Mouse (Mus musculus): ENCODE measurements around the gene Cenpb. TPM values are rescaled to one million over a fixed set of nuclear protein-coding genes. Genes with fewer than 3 reads are reported as not detected.

Cenpb gene
- polyA plus RNA-seq, 1 experiment from 2014 or later = 18.3 TPM

GRCm38 (mm10) chr2:131190344-131191004 is 10.6 kb upstream of the Cenpb start:
- Histone ChIP-seq H3K4me3 (0 out of 2 replicates have a peak overlapping the region, but pooled peaks have one; percentile 3), H3K4me1 (peaks cover 46% of the 10 kb centered on the region), H3K4me2 (replicated peaks) (peak overlapping the region; percentile 29; the same call in 1 of the 2 replicates), H3K9me3 (replicated peaks) (no peaks in the 10 kb centered on the region), H3K36me3 (peaks cover 35% of the 10 kb centered on the region), H3K9ac (no peak overlapping the region), H3K27me3 (peaks cover 3% of the 10 kb centered on the region; the same call in 1 of the 2 replicates), H3K27ac (peak overlapping the region; percentile 87)
- ATAC-seq (ENCODE audit: low FRiP score) = peak; percentile 71
- WGBS = 16% methylated on average over 10 of the region's 10 CpGs

- no peak overlapping the region for H3K4me3 ChIP-seq
- 44% methylated on average over 5 of the region's 5 CpGs for WGBS
Measured at GRCm38 (mm10) chr2:131189521-131190309, 9.8 kb upstream of the Cenpb start.

GRCm38 (mm10) chr2:131188311-131188710 is 8.4 kb upstream of the Cenpb start:
- WGBS = 94% methylated on average over 5 of the region's 5 CpGs
- peak overlapping the region; percentile 67; the same call in 1 of the 2 replicates for H3K4me3 ChIP-seq
- H3K36me3 ChIP-seq = peaks cover 13% of the 10 kb centered on the region
- peak overlapping the region; percentile 70 for H3K4me2 ChIP-seq (replicated peaks)
- H3K9ac ChIP-seq = peak overlapping the region; percentile 83; the same call in 1 of the 2 replicates
- peaks cover 46% of the 10 kb centered on the region for H3K4me1 ChIP-seq
- peaks cover 3% of the 10 kb centered on the region; the same call in 1 of the 2 replicates for H3K27me3 ChIP-seq
- no peak for ATAC-seq (ENCODE audit: low FRiP score)
- H3K27ac ChIP-seq = no peak overlapping the region
- no peaks in the 10 kb centered on the region for H3K9me3 ChIP-seq (replicated peaks)

More at GRCm38 (mm10) chr2:131189521-131190309, 9.8 kb upstream of the Cenpb start:
- no peak for ATAC-seq (ENCODE audit: low FRiP score)
- Histone ChIP-seq H3K4me2 (replicated peaks) (peak overlapping the region; percentile 29), H3K9ac (peak overlapping the region; percentile 23; the same call in 1 of the 2 replicates), H3K4me1 (peaks cover 46% of the 10 kb centered on the region), H3K27me3 (peaks cover 3% of the 10 kb centered on the region; the same call in 1 of the 2 replicates), H3K36me3 (peaks cover 27% of the 10 kb centered on the region), H3K27ac (peak overlapping the region; percentile 87), H3K9me3 (replicated peaks) (no peaks in the 10 kb centered on the region)

GRCm38 (mm10) chr2:131187602-131187922 is 7.7 kb upstream of the Cenpb start:
- no peaks in the 10 kb centered on the region for H3K9me3 ChIP-seq (replicated peaks)
- ATAC-seq (ENCODE audit: low FRiP score) = no peak
- H3K4me2 ChIP-seq (replicated peaks) = peak overlapping the region; percentile 70
- peaks cover 3% of the 10 kb centered on the region; the same call in 1 of the 2 replicates for H3K27me3 ChIP-seq
- peak overlapping the region; percentile 67 for H3K4me3 ChIP-seq
- 25% methylated on average over 3 of the region's 3 CpGs for WGBS
- peak overlapping the region; percentile 83 for H3K9ac ChIP-seq
- peaks cover 46% of the 10 kb centered on the region for H3K4me1 ChIP-seq
- H3K36me3 ChIP-seq = peaks cover 6% of the 10 kb centered on the region; the same call in 1 of the 2 replicates
- peak overlapping the region; percentile 76 for H3K27ac ChIP-seq

DNA sequence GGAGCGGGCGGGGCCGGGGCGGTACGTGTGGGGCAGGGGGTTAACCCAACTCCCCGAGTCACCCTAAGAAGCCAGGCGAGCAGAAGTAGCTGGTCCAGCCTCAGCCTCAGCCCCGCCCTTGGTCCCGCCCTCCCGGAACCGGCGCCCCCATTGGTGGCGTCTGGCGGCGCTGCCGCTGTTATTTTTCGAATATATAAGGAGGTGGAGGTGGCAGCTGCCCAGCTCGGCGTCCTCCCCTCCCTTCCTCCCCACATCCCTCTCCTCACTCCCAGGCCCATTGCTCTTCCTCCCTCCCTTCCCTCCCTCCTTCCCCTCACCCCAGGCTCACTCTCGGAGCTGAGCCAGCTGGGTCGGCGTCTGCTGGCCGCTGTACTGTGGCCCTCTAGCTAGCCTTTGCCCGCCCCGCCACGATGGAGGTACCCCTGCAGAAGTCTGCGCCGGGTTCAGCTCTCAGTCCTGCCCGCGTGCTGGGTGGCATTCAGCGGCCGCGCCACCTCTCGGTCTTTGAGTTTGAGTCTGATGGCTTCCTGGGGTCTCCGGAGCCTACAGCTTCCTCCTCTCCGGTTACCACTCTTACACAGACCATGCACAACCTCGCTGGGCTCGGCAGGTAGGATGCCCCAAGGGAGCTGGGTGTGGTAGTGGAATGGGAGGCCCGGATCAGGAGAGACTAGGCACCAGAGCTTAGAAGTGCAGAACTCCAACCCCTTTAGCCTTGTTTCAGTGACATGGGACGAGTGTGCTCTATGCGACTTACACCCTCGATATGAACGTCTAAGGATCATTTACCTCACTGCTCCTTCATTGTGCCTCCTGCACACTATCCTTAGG is 7.1 kb upstream of the Cenpb start, which contains the start of the genes Cdc25b and Spef1:
Cdc25b (plus strand) TSS at position 179 of the 831 bp plus-strand sequence.
Spef1 (minus strand) TSS at position 512 of the 831 bp plus-strand sequence.
- H3K27ac ChIP-seq = peak within 1 kb of the TSS; percentile 76
- H3K4me1 ChIP-seq = peaks cover 46% of the 10 kb centered on the region
- H3K9me3 ChIP-seq (replicated peaks) = no peaks in the 10 kb centered on the region
- ATAC-seq (ENCODE audit: low FRiP score) = peak; percentile 84
- WGBS = under 1% methylated on average over 42 of the region's 43 CpGs
- H3K4me2 ChIP-seq (replicated peaks) = peak within 1 kb of the TSS; percentile 70
- peaks cover 3% of the 10 kb centered on the region; the same call in 1 of the 2 replicates for H3K27me3 ChIP-seq
- peaks cover 3% of the 10 kb centered on the region; the same call in 1 of the 2 replicates for H3K36me3 ChIP-seq
- peak within 1 kb of the TSS; percentile 67 for H3K4me3 ChIP-seq
- H3K9ac ChIP-seq = peak within 1 kb of the TSS; percentile 83

DNA sequence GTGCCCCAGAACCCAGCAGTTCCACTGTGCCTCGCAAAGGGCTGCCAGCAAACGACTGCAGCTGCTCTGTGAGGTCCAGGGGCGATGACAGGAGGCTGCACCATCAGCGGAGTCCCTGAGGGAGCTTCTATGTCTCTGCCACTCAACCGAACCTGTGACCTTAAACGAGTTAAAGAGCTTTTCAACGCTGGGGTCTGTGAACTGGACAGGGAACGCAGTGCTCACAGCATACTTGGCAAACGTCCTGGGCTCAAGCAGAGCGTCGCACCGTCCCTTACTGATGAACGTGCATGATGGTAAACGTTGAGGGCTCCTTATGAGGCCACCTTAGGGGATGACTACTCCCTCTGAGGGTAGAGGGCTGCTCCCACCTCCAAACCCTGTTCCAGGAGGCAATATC is 6.5 kb upstream of the Cenpb start:
- peak overlapping the region; percentile 70 for H3K4me2 ChIP-seq (replicated peaks)
- no peak; the same call in 1 of the 2 replicates for ATAC-seq (ENCODE audit: low FRiP score)
- H3K9me3 ChIP-seq (replicated peaks) = no peaks in the 10 kb centered on the region
- H3K27ac ChIP-seq = peak overlapping the region; percentile 76
- H3K36me3 ChIP-seq = no peaks in the 10 kb centered on the region
- WGBS = under 1% methylated on average over 14 of the region's 14 CpGs
- peaks cover 3% of the 10 kb centered on the region; the same call in 1 of the 2 replicates for H3K27me3 ChIP-seq
- peak overlapping the region; percentile 83 for H3K9ac ChIP-seq
- H3K4me1 ChIP-seq = peaks cover 41% of the 10 kb centered on the region
- peak overlapping the region; percentile 67 for H3K4me3 ChIP-seq

DNA sequence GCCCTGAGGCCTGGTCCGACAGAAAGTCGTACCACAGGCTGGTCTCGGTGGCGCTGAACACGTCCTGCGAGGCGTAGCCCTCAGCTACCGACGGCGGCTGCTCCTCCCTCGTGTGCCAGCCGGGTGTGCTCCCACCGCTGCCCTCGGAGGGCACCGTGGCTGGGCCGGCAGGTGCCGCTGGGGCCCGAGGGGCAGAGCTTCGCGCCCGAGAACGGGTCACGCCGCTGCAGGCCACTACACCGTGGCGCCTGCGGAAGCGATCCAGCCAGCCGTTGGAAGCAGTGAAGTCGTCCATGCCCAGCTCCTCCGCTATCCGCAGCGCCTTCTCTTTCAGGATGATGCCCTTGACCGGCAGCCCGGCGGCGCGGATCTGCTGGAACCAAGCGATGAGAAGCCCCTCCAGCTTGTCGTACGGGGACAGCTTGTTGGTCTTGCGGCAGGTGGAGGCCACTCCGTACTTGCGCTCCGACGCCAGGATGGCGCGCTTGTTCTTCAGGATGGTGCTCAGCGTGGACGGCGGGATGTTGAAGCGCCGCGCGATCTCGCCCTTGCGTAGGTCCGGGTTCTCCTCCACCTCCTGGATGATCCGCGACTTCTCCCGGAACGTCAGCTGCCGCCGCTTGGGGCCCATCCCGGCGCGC is 501 bp downstream of the Cenpb start:
- Histone ChIP-seq H3K27ac (peak overlapping the region; percentile 93), H3K4me3 (peak overlapping the region; percentile 80), H3K27me3 (no peaks in the 10 kb centered on the region), H3K9ac (peak overlapping the region; percentile 88), H3K36me3 (peaks cover 10% of the 10 kb centered on the region), H3K9me3 (replicated peaks) (no peaks in the 10 kb centered on the region), H3K4me2 (replicated peaks) (peak overlapping the region; percentile 97), H3K4me1 (peaks cover 46% of the 10 kb centered on the region)
- under 1% methylated on average over 66 of the region's 67 CpGs for WGBS
- peak; percentile 67 for ATAC-seq (ENCODE audit: low FRiP score)

DNA sequence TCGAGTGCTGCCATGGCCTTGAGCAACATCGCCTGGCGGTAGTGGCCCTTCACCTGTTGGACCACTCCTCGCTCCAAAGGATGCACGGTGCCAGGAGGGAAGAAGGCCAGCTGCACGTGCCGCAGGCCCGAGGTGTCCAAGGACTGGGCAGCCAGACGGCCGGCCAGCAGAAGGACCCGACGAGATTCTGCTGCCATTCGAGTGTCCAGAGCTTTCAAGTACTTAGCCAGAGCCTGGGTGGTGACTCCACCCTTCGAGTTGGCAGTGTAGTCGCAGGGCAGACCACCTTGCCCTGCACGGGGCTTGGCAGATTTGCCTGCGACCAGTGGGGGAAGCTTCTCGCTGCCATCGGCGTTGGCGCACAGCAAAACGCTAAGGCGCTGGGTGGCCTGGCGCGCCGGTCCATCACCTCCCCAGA is 1.0 kb downstream of the Cenpb start:
- H3K9me3 ChIP-seq (replicated peaks) = no peaks in the 10 kb centered on the region
- H3K36me3 ChIP-seq = peaks cover 10% of the 10 kb centered on the region
- 24% methylated on average over 25 of the region's 26 CpGs for WGBS
- H3K4me1 ChIP-seq = peaks cover 51% of the 10 kb centered on the region
- H3K9ac ChIP-seq = peak overlapping the region; percentile 88
- peak overlapping the region; percentile 97 for H3K4me2 ChIP-seq (replicated peaks)
- H3K4me3 ChIP-seq = peak overlapping the region; percentile 80
- peak overlapping the region; percentile 93 for H3K27ac ChIP-seq
- peak; percentile 1; the same call in 1 of the 2 replicates for ATAC-seq (ENCODE audit: low FRiP score)
- 0 out of 2 replicates have a peak, but pooled peaks cover 1% of the 10 kb centered on the region for H3K27me3 ChIP-seq

DNA sequence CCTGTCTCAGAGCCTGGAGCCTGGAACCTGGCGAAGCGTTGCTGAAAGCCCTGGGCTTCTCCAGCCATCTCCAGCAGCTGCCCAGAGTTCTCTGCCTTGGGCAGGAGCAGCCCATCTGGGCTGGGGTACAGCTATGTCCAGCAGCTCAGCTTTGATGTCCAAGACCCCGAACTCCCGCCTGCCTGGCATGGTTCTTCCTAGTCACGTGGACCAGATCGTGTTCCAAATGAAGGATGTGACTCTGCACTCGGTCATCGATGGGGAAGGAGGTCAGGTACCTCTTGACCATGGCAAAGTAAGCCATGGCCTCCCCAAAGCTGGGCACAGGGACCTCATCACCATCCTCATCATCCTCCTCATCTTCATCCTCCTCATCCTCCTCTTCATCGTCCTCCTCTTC is 1.9 kb downstream of the Cenpb start:
- ATAC-seq (ENCODE audit: low FRiP score) = no peak
- Histone ChIP-seq H3K9ac (peak overlapping the region; percentile 88), H3K4me2 (replicated peaks) (peak overlapping the region; percentile 97), H3K36me3 (peaks cover 10% of the 10 kb centered on the region), H3K9me3 (replicated peaks) (no peaks in the 10 kb centered on the region), H3K27ac (0 out of 2 replicates have a peak overlapping the region, but pooled peaks have one; percentile 4), H3K27me3 (peaks cover 10% of the 10 kb centered on the region), H3K4me1 (peaks cover 56% of the 10 kb centered on the region), H3K4me3 (peak overlapping the region; percentile 80)
- 78% methylated on average over 9 of the region's 9 CpGs for WGBS

- peaks cover 25% of the 10 kb centered on the region for H3K27me3 ChIP-seq
- no peak overlapping the region for H3K27ac ChIP-seq
- peak overlapping the region; percentile 97 for H3K4me2 ChIP-seq (replicated peaks)
- 66% methylated on average over 5 of the region's 5 CpGs for WGBS
- H3K9me3 ChIP-seq (replicated peaks) = no peaks in the 10 kb centered on the region
- ATAC-seq (ENCODE audit: low FRiP score) = no peak
- peaks cover 16% of the 10 kb centered on the region for H3K36me3 ChIP-seq
- H3K4me3 ChIP-seq = no peak overlapping the region
- H3K9ac ChIP-seq = no peak overlapping the region
- H3K4me1 ChIP-seq = peaks cover 62% of the 10 kb centered on the region
Measured at GRCm38 (mm10) chr2:131176491-131176890, 3.4 kb downstream of the Cenpb start.

DNA sequence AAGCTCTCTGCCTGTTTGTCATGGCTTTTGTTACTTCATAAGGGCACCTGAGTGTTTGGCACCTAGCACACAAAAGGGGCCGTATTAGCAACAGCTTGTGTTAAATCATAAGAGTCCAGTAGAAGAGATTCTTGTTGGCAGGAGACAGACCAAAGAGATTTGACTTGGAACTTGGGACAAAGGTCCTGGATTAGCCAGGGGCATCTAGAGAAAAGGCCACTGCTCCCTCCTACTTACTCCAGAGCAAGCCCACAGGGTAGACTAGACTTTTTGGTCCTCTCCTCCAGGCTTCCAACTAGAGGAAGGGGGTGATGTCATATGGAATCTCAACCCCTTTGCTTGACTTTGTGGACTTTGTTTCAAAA is 3.9 kb downstream of the Cenpb start:
- WGBS = 96% methylated on average over 1 of the region's 1 CpGs
- H3K27ac ChIP-seq = peak overlapping the region; percentile 41; the same call in 1 of the 2 replicates
- peaks cover 16% of the 10 kb centered on the region for H3K36me3 ChIP-seq
- no peaks in the 10 kb centered on the region for H3K9me3 ChIP-seq (replicated peaks)
- no peak for ATAC-seq (ENCODE audit: low FRiP score)
- H3K4me2 ChIP-seq (replicated peaks) = no peak overlapping the region
- H3K4me3 ChIP-seq = no peak overlapping the region
- peaks cover 67% of the 10 kb centered on the region for H3K4me1 ChIP-seq
- H3K9ac ChIP-seq = no peak overlapping the region
- H3K27me3 ChIP-seq = peaks cover 30% of the 10 kb centered on the region

Measured in hindbrain, embryonic 12.5 days (tissue).